Mouse (Mus musculus): ENCODE results near the gene Aff1.

- TF ChIP-seq CTCF (IDR thresholded peaks at IDR 0.05; ENCODE audit: low read depth, low read length) (no peak), POLR2A (IDR thresholded peaks at IDR 0.05; ENCODE audit: insufficient read depth, low read length) (no peak)
These were observed 91.0 kb downstream of the Aff1 start for GRCm38 (mm10) chr5:103783086-103783668.
